Comparison of ENCODE assay signal across 8 mouse cellular contexts in the genomic region with DNA sequence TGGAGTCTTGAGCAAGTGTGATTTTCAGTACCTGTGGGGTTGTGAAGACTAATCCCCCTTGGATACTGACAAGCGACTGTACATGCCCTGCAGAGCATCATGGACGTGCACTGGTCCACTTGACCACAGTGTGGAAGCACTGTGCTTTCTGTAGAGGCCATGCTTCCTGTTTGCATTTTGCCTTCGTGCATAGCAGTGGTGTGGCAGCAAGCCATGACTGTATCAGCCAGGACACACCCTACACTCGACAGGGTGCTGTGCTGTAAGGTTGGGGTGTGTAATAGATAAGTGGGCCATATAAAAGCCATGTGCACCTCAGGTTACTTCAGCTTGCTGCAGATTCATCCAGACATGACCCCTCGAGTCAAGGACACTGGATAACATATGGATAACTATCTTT. TPM values are rescaled to one million over a fixed set of nuclear protein-coding genes. Genes with fewer than 3 reads are reported as not detected.
A peak's percentile ranks its signal among the peaks of the same experiment; 100 is the strongest.
DNase-seq lines count a peak whose midpoint lies in the region; ATAC-seq and TF ChIP-seq lines count a peak whose summit lies in the region.

No protein-coding gene starts in this region.

- DNase-seq in forebrain, postnatal 0 days, result no peak
- DNase-seq in 416B (ENCODE audit: low read depth), result peak; percentile 74
- DNase-seq in lung, postnatal 0 days (ENCODE audit: low spot score), result peak; percentile 94
- DNase-seq in retina, embryonic 14.5 days (ENCODE audit: low spot score), result no peak
- DNase-seq in gastrocnemius, postnatal 36 days, result no peak
- DNase-seq in right cerebral cortex, postnatal 4 days, result no peak

- no peaks in the 10 kb centered on the region for H3K27me3 ChIP-seq in forebrain, postnatal 0 days (ENCODE audit: insufficient read depth, low read length)
- H3K27me3 ChIP-seq in forebrain, embryonic 16.5 days (replicated peaks; ENCODE audit: control insufficient read depth, insufficient read depth, low read length), result no peaks in the 10 kb centered on the region
- H3K27me3 ChIP-seq in heart, embryonic 16.5 days (ENCODE audit: control insufficient read depth, insufficient read depth, low read length), result no peaks in the 10 kb centered on the region
- no peaks in the 10 kb centered on the region for H3K27me3 ChIP-seq in lung, postnatal 0 days (replicated peaks; ENCODE audit: insufficient read depth, low read length)

- TF ChIP-seq CTCF in forebrain, postnatal 0 days (IDR thresholded peaks at IDR 0.05; ENCODE audit: low read depth), result peak; percentile 50
- peak; percentile 88 for TF ChIP-seq CTCF in lung, postnatal 0 days (IDR thresholded peaks at IDR 0.05)

- H3K4me3 ChIP-seq in forebrain, postnatal 0 days (ENCODE audit: low read depth, low read length), result no peak overlapping the region
- H3K4me3 ChIP-seq in forebrain, embryonic 16.5 days (replicated peaks; ENCODE audit: low read length), result no peak overlapping the region
- no peak overlapping the region for H3K4me3 ChIP-seq in heart, embryonic 16.5 days (ENCODE audit: low read length)
- no peak overlapping the region for H3K4me3 ChIP-seq in lung, postnatal 0 days (ENCODE audit: low read depth, low read length)

- TF ChIP-seq EP300 in lung, postnatal 0 days (IDR thresholded peaks at IDR 0.05), result peak; percentile 29; the same call in 1 of the 2 replicates

- no peaks in the 10 kb centered on the region for H3K9me3 ChIP-seq in forebrain, postnatal 0 days (ENCODE audit: low read length)
- no peaks in the 10 kb centered on the region for H3K9me3 ChIP-seq in forebrain, embryonic 16.5 days (ENCODE audit: control insufficient read depth, low read length)
- H3K9me3 ChIP-seq in heart, embryonic 16.5 days (replicated peaks; ENCODE audit: control insufficient read depth, low read length), result no peaks in the 10 kb centered on the region
- H3K9me3 ChIP-seq in lung, postnatal 0 days (ENCODE audit: low read length), result no peaks in the 10 kb centered on the region

- WGBS in forebrain, postnatal 0 days, result 69% methylated on average over 5 of the region's 5 CpGs
- WGBS in forebrain, embryonic 16.5 days, result 62% methylated on average over 5 of the region's 5 CpGs
- 27% methylated on average over 5 of the region's 5 CpGs for WGBS in heart, embryonic 16.5 days
- 26% methylated on average over 5 of the region's 5 CpGs for WGBS in lung, postnatal 0 days

- ATAC-seq in forebrain, postnatal 0 days, result no peak
- no peak for ATAC-seq in forebrain, embryonic 16.5 days
- peak; percentile 35; the same call in 1 of the 2 replicates for ATAC-seq in heart, embryonic 16.5 days (replicated peaks; ENCODE audit: extremely low read depth, insufficient read depth, low FRiP score)
- ATAC-seq in lung, postnatal 0 days, result peak; percentile 92

- no peak overlapping the region for H3K9ac ChIP-seq in forebrain, postnatal 0 days
- H3K9ac ChIP-seq in forebrain, embryonic 16.5 days (replicated peaks; ENCODE audit: low read depth, low read length), result no peak overlapping the region
- H3K9ac ChIP-seq in heart, embryonic 16.5 days (ENCODE audit: low read length), result no peak overlapping the region
- no peak overlapping the region for H3K9ac ChIP-seq in lung, postnatal 0 days (replicated peaks; ENCODE audit: low read depth)

- no peaks in the 10 kb centered on the region for H3K4me1 ChIP-seq in forebrain, postnatal 0 days (ENCODE audit: insufficient read depth)
- 0 out of 2 replicates have a peak, but pooled peaks cover 3% of the 10 kb centered on the region for H3K4me1 ChIP-seq in forebrain, embryonic 16.5 days (replicated peaks; ENCODE audit: control insufficient read depth, insufficient read depth, low read length)
- peaks cover 7% of the 10 kb centered on the region; the same call in 1 of the 2 replicates for H3K4me1 ChIP-seq in heart, embryonic 16.5 days (ENCODE audit: control insufficient read depth, insufficient read depth, low read length)
- H3K4me1 ChIP-seq in lung, postnatal 0 days (ENCODE audit: insufficient read depth, low read depth, low read length), result peaks cover 2% of the 10 kb centered on the region; the same call in 1 of the 2 replicates

- no peaks in the 10 kb centered on the region for H3K36me3 ChIP-seq in forebrain, postnatal 0 days (ENCODE audit: insufficient read depth)
- no peaks in the 10 kb centered on the region for H3K36me3 ChIP-seq in forebrain, embryonic 16.5 days (ENCODE audit: control insufficient read depth, insufficient read depth)
- no peaks in the 10 kb centered on the region for H3K36me3 ChIP-seq in heart, embryonic 16.5 days (ENCODE audit: control insufficient read depth, insufficient read depth)
- H3K36me3 ChIP-seq in lung, postnatal 0 days (ENCODE audit: insufficient read depth, low read length), result no peaks in the 10 kb centered on the region

- H3K27ac ChIP-seq in forebrain, postnatal 0 days (ENCODE audit: low read depth, low read length), result no peak overlapping the region
- H3K27ac ChIP-seq in forebrain, embryonic 16.5 days (ENCODE audit: low read length), result no peak overlapping the region
- H3K27ac ChIP-seq in heart, embryonic 16.5 days (ENCODE audit: low read length), result no peak overlapping the region
- H3K27ac ChIP-seq in lung, postnatal 0 days (ENCODE audit: low read length), result no peak overlapping the region

- intact Hi-C loops in gastrocnemius, postnatal 36 days (cut with DNase I), result loop anchor here (2.0 to 10.0 kb wide), 4 partner anchors 136 to 616 kb away; no protein-coding TSS in a partner anchor

- no peak overlapping the region for H3K4me2 ChIP-seq in forebrain, postnatal 0 days (ENCODE audit: low read depth)
- H3K4me2 ChIP-seq in forebrain, embryonic 16.5 days (ENCODE audit: low read length), result no peak overlapping the region
- no peak overlapping the region for H3K4me2 ChIP-seq in heart, embryonic 16.5 days (ENCODE audit: low read depth, low read length)
- no peak overlapping the region for H3K4me2 ChIP-seq in lung, postnatal 0 days (replicated peaks; ENCODE audit: low read depth, low read length)

RNA-seq across cellular contexts. Expression of a gene that starts 24.3 kb away (rescaled TPM):
- 2.5 and 3.7 TPM in 2 replicates for total RNA-seq in forebrain, postnatal 0 days (2014; rRNA removed)
- 1.3 and 1.9 TPM in 2 replicates for polyA plus RNA-seq in forebrain, postnatal 0 days (2015; fragmentation: Nextera tagmentation; extraction: Ambion mirVana)
- polyA plus RNA-seq in forebrain, embryonic 16.5 days (2015; fragmentation: Nextera tagmentation; extraction: Ambion mirVana), result 0.62 and 1.1 TPM in 2 replicates
- 1.1 and 1.4 TPM in 2 replicates for polyA plus RNA-seq in heart, embryonic 16.5 days (2015; fragmentation: Nextera tagmentation; extraction: Ambion mirVana)
- 3.2 and 4.7 TPM in 2 replicates for polyA plus RNA-seq in lung, postnatal 0 days (2015; fragmentation: Nextera tagmentation; extraction: Ambion mirVana)
- under 1 TPM; 0.28 to 0.37 TPM for total RNA-seq in gastrocnemius, postnatal 36 days (2021)

Comparison
In these comparisons a context has a peak if more than half of its experiments do, and no peak if none do; other contexts are left out.
1. ATAC-seq: peak in heart, embryonic 16.5 days (single experiment) and lung, postnatal 0 days (single experiment); none in forebrain, postnatal 0 days (single experiment) and forebrain, embryonic 16.5 days (single experiment).
2. DNase-seq: peak in 416B (single experiment) and lung, postnatal 0 days (single experiment); none in forebrain, postnatal 0 days (single experiment), retina, embryonic 14.5 days (single experiment), gastrocnemius, postnatal 36 days (0 of 2) and right cerebral cortex, postnatal 4 days (single experiment).